Mouse (Mus musculus) adrenal gland, adult 18-20 months (tissue): Measurements from ENCODE around the gene Klk8. TPM values are rescaled to one million over a fixed set of nuclear protein-coding genes. Genes with fewer than 3 reads are reported as not detected.

ENCODE experiments used
- DNase-seq, 2 experiments: peaks; one replicate each; pipeline ENCODE4 v3.0.0; 2021 to 2022; ENCODE audit warnings: low spot score in 2 of 2
- total RNA-seq, 2 experiments: library from RNA; stranded (reverse); gene quantifications; 1 replicate in 1 of 2; 2 replicates in 1 of 2; pipeline ENCODE4 v1.2.3; 2021

Gene Klk8
- total RNA-seq, 2 experiments from 2014 or later = 2.9 to 4.9 TPM

DNA sequence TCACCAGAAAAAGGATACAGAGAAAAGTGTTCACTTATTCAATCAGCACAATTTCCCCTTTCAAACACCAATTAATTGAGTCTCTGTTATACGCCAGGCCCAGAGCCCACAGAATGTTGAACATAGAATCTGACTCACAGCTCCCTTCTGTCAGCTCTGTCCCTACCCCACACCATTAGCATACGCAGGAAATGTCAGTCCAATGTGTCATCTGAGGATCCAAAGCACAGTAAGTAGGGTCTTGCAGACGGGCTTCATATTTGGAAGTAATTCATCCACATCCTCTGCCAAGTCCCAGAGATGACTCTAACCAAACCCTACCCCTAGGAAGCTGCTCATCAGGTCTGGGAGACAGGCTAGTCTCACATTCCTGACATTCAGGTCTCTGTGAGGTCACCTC is 9.3 kb upstream of the Klk8 start:
- DNase-seq = no peak

DNA sequence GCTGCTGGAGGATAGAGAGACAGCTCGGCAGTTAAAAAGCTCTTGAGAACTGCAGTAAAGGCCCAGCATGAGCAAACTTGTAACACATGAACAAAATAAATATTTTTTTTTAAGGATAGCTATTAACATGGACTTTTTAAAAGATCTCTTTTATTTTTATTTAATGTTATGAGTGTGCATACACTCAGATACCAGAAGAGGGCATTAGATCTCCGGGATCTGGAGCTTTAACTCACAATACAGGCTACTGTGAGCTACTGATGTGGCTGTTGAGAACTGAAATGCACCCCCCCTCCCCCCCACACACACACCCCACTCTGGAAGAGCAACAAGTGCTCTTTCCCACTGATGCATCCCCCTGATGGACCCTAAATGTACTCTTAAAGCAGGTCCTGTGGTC is 8.1 kb upstream of the Klk8 start:
- no peak for DNase-seq

DNA sequence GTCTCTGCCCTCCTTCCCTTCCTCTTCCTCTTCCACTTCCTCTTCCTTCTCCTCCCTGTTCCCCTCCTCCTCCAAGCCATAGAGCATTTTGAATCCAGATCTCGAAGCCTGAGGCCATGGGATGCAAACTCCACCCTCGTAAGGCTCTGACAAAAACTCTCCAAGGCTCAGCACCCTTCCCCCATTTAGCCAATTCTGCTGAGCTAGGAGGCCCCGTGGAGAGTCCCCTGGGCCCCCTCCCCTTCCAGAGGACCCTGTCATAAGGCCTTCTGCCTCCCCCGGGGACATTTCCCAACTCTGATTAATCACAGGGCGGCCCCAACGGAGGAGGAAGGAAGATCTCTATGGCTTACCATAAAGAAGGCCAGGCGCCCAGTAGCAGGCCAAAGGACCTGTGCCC is 5.8 kb upstream of the Klk8 start, which contains the start of gene Klk9:
Klk9 (plus strand) TSS at position 301 of the 400 bp plus-strand sequence.
- no peak for DNase-seq

DNA sequence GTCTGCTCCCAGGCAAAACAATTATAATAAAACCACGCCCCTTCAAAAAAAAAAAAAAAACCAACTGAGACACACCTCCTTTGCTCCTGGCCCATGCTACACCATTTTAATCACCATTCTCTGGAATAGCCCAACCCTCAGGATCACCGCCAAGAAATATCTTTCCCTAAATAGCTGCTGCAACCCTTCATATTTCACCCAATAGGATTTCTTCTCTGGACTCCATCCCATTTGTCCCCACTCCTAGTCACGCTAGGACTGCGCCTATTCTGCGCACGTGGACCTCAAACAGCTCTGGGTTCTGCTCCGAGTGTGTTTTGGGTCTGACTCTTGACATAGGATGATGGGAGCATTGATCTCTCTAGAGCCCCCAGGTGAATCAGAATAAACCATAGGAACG is 1.0 kb upstream of the Klk8 start:
- no peak for DNase-seq

DNA sequence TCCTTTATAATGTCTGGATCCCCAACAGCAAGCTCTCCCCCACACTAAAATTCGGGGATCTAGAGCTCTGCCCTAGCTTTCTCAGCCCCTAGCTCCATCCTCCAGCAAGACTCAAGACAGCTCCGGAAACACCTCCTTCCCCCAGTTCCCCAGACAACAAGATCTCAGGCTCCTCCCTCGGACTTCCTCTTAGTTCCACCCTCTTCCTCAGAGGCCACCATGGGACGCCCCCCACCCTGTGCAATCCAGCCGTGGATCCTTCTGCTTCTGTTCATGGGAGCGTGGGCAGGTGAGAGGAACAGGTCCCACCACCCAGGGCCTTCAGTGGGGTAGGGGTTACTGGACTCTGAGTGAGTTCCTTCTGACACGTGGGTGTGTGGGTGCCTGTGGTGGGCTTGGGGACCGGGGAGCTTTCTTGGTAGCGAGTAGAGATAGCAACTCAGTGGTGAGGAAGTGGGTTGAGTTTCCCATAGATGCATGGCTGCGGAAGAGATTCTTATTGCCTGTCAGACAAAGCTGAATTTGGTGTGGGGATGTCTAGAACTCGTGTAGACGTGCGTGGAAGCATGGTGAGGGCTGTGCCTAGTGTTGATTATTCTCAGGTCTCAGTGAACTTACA is 576 bp downstream of the Klk8 start:
- no peak for DNase-seq

DNA sequence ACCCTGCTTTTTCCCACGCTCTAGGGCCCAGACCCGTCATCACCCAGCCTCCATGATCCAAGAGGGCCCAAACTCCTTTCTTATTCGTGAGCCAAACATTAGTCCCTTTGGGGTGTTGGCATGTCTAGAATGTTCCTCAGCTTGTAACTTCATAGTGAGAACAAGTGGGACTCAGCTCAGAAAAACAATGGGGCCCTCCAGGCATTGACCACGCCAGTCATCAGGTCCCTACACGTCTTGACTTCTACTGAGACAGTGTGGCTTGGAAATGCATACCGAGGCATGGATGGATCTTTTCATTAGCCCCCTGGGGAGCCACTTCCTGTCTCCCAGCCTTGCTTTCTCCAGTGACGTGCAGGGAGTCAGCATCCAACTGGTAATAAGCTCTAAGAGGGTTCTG is 2.5 kb downstream of the Klk8 start:
- no peak for DNase-seq

DNA sequence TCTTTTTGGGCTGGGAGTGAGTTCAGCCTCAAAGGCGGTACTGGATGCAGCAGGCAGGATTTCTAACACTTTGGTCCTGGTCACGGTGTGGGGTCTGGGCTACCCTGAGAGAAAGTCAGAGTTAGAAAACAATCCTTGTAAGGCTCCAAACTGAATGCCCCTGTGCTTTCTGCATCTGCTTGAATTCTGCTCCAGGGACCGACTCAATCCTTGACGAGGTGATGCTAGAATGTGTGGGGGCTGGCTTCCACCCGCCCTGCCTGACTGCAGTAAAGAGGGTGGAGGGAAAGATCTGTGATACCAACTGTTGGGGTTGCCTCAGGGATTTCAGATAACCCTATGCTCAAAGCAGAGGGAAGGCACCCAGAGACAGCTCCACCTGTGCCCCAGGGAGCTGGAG is 13.6 kb downstream of the Klk8 start, which contains the start of gene Klk7:
Klk7 (plus strand) TSS at position 301 of the 400 bp plus-strand sequence.
- no peak for DNase-seq

DNA sequence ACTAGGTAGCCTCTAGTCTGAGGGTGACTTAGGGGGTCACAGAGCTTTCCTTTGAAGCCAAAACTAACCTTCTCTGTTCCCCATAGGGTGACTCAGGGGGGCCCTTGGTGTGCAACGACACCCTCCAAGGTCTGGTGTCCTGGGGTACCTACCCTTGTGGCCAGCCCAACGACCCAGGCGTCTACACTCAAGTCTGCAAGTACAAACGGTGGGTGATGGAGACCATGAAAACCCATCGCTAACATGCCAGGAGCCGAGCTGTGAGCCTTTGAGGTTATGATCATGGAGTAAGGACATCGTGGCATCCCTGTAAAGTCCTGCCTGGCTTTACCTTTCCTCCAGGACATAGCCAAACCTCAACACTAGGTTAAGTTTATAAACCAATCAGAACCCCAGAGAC is 17.8 kb downstream of the Klk8 start:
- DNase-seq = no peak

DNA sequence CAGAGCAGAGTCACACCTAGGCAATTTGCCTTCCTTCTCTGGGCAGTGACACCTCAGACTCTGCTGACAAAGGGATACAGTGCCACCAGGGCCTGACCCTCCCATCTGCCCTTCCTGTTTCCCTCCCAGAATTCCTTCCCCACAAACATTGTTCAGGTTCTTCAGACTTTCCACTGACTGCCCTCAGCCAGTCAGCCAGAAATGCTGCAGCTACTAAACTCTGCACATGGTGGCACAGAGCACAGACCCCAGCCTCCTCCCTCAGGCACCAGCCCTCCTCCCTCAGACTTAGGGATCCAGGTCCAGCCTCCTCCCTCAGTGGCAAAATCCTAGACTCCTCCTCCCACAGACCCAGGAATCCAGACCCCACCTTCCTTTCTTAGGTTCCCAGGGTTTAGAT is 19.4 kb downstream of the Klk8 start:
- DNase-seq = no peak

DNA sequence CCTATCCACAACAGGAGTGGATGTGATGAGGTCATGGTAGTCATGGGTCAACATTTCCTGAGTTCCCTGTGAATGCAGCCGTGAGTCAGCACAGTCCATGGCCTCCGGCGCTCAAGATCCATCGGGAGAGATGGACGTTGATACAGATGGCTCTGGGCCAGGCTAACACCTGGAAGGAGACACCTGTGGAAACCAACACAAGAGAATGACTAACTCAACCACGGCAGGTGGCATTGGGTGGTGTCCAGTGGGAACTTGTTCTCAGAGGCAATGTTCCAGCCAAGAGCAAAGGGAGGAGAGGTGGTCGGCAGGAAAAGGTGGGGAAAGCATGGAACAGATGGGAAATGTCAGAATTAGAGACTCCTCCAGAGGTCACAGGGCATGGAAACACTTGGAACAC is 24.2 kb downstream of the Klk8 start:
- no peak for DNase-seq

DNA sequence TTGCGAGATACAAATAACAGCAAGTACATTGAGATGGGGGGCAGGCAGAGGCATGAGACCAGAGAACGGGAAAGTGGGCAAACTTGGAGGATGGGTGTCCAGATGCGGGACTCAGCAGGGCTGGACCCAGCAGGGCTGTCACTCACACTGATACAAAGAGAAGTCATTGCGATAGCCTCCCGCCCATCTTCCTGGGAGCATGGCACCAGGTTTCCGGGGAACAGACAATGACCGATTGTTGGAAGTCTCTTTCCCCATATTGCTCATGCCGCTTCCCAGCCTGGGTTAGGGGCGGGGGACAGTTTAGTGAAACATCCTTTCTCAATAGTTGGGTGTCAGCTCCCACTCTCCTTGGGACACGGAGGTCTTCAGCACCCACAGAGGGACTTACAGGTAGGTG is 26.8 kb downstream of the Klk8 start, which contains the start of gene Klk6:
Klk6 (plus strand) TSS at position 301 of the 400 bp plus-strand sequence.
- DNase-seq = no peak

DNA sequence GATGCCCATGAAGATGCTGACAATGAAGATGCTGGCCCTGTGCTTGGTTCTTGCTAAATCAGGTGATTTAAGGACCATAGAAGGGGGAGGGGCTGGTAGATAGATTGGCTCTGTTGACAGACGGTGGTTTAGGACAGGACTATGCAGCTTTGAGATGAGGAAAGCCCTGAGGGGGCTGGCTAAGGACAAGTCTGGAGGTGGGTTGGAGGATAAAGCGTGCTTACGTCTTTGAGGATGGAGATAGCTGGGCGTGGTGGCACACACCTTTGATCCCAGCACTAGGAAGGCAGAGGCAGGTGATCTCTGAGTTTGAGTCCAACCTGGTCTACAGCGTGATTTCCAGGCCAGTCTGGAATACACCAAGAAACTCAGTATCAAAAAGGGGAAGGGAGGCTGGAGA is 28.7 kb downstream of the Klk8 start:
- DNase-seq = no peak

DNA sequence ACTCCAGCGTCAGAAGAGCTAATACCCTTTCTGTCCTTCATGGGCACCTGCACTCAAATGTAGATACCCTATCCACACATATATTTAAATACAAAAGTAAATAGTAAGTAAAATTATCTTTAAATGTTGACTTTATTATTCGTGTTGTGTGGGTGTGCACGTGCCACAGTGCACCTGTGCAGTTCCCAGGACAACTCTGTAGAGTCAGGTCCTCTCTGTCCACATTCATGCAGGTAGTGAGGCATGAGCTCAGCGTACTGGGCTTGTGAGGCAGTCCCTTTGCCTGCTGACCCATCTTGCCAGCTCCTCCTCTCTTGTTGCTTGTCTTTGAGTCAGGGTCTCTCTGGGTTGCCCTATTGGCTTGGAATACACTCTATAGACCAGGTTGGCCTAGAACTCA is 30.3 kb downstream of the Klk8 start:
- no peak for DNase-seq

DNA sequence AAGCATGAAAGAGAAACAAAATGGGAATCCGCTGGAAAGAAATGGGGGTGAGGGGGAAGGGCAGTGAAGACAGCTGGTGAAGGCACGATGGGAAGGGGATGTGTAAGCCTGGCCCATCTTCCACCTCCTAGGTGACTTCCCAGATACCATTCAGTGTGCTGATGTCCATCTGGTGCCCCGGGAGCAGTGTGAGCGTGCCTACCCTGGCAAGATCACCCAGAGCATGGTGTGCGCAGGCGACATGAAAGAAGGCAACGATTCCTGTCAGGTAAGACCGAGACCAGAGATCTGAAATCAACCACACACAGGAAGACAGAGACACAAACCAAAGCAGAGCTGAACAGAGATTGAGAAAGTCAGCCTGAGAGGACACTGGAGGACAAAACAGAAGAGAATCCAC is 31.6 kb downstream of the Klk8 start:
- DNase-seq = no peak

DNA sequence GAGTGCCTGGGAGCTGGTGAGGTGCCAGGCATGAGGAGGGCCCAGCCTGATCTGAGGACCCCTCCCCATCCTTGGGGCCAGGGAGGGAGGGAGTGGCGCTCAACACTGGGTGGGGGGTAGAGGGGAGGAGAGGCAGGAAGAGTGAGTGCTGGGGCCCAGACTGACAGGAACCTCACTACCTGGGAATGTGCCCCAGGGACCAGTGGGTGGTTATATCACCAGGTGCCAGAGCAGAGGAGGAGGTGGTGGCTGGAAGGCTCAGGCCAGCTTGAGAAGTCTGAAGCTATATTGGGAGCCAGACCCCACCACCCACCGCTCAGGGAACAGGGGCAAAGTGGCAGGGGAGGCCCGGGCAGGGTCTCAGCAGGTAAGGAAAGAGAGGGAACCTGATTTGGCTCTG is 44.3 kb downstream of the Klk8 start, which contains the start of gene Klk5:
Klk5 (plus strand) TSS at position 271 of the 400 bp plus-strand sequence.
- no peak for DNase-seq

DNA sequence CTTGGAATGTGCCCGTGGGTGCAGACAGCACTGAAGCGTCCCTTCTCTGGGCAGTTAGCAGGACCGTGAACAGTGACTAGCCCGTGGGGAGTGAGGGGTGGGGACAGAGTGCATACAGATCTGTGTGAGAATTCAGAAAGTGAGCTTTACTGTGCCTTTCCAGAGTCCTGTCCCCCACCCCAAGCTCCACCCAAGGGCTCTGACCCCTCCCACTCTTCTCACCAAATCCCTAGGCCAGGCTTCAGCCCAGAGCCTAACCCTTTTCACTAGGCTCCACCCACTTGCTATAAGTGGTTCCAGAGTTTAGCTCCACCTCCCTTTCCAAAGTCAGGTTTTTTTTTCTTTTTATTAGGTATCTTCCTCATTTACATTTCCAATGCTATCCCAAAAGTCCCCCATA is 46.4 kb downstream of the Klk8 start:
- DNase-seq = no peak

DNA sequence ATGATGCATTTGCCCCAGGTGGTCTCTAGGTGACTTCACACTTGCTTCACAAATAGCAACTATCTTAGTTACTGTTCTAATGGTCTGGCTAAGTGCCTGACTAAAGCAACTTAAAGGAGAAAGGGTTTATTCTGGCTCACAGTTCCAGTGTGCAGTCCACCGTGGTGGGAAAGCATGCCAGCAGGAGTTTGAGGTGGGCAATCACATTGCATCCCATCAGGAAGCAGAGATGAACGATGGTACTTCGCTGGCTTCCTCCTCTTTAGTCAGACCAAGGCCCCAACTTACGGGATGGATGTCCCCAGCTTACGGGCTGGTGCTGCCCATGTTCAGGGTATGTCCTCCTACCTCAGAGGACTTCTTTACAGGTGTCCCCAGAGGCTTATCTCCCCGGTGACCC is 54.2 kb downstream of the Klk8 start:
- DNase-seq = no peak

Other genes starting within 250 kb of the Klk8 start
- 1 to 10 TPM; 2.2 TPM for gene Zfp658, start 235.3 kb upstream of the Klk8 start, total RNA-seq
- 10 to 100 TPM; 15.3 to 17.6 TPM for gene Zfp719, start 218.0 kb upstream of the Klk8 start, total RNA-seq
- under 1 TPM in 1 of 2 experiments, not detected in 1; 0.13 TPM for gene Zfp819, start 190.4 kb upstream of the Klk8 start, total RNA-seq
- gene Ceacam18, start 162.9 kb upstream of the Klk8 start, total RNA-seq = not detected
- 1 to 10 TPM; 3.4 to 3.6 TPM for gene Siglece, start 137.4 kb upstream of the Klk8 start, total RNA-seq
- gene Ctu1, start 125.6 kb upstream of the Klk8 start, total RNA-seq = 10 to 100 TPM; 10.9 to 13.9 TPM
- gene Klk14, start 107.2 kb upstream of the Klk8 start, total RNA-seq = not detected
- under 1 TPM in 1 of 2 experiments, not detected in 1; 0.45 TPM for gene Klk13, start 85.0 kb upstream of the Klk8 start, total RNA-seq
- gene Klk12, start 28.7 kb upstream of the Klk8 start, total RNA-seq = not detected
- gene Klk11, start 23.0 kb upstream of the Klk8 start, total RNA-seq = not detected
- under 1 TPM; 0.36 to 0.86 TPM for gene Klk10, start 16.5 kb upstream of the Klk8 start, total RNA-seq
- not detected for gene Klk9, start 5.7 kb upstream of the Klk8 start, total RNA-seq
- not detected for gene Klk7, start 13.7 kb downstream of the Klk8 start, total RNA-seq
- gene Klk6, start 26.9 kb downstream of the Klk8 start, total RNA-seq = not detected
- gene Klk5, start 44.4 kb downstream of the Klk8 start, total RNA-seq = not detected
- gene Klk4, start 83.6 kb downstream of the Klk8 start, total RNA-seq = not detected
- gene Klk15, start 136.2 kb downstream of the Klk8 start, total RNA-seq = not detected
- gene Klk1b8, start 153.1 kb downstream of the Klk8 start, total RNA-seq = not detected
- gene Klk1b1, start 169.2 kb downstream of the Klk8 start, total RNA-seq = not detected
- gene Klk1b9, start 178.5 kb downstream of the Klk8 start, total RNA-seq = not detected
- gene Klk1b11, start 198.3 kb downstream of the Klk8 start, total RNA-seq = not detected
- not detected for gene Klk1b26, start 214.6 kb downstream of the Klk8 start, total RNA-seq